Mouse (Mus musculus) brain, embryonic 14.5 days (tissue): ENCODE measurements around the gene Astn1.

Experiments used
- CTCF ChIP-seq: fragments of 200-500 bp; IDR thresholded peaks from 2 replicates; pipeline ENCODE4 v1.5.1; 2012; ENCODE audit warnings: inconsistent platforms, mild to moderate bottlenecking, moderate library complexity, borderline replicate concordance; ENCODE audit not compliant: insufficient read depth, insufficient read length; ENCODE audit errors: extremely low read depth
- POLR2A ChIP-seq: fragments of 200-500 bp; IDR thresholded peaks from 2 replicates; pipeline ENCODE4 v1.6.1; 2012; ENCODE audit warnings: mild to moderate bottlenecking, inconsistent platforms, borderline replicate concordance; ENCODE audit not compliant: poor library complexity, insufficient read depth, insufficient read length, severe bottlenecking; ENCODE audit errors: extremely low read depth

DNA sequence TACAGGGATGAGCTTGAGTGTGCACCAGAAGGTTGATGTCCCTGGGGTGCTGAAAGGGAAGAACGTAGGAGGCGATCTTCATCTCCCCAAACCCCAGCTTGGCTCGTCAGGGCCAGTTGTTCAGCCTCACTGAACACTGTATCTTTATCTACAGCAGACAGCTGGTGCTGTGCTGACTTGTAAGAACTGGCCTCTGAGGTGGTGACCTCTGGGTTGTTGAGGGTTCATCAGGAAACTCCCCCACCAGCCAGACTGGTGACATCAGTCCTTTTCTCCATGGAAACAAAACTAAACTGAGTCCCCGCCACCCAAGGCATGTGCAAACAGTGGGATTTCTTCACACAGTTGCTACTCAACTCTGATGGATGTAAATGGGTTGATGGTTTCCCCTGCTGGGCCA lies 138.9 kb downstream of the Astn1 start:
- no peak for TF ChIP-seq CTCF
- no peak for TF ChIP-seq POLR2A
